Mouse (Mus musculus) megakaryocyte, embryonic 14.5 days (primary cell): ENCODE data around the gene Hist2h2ac.

Source experiments
- FLI1 ChIP-seq: IDR thresholded peaks from 2 replicates; pipeline ENCODE4 v1.6.1; 2012; ENCODE audit warnings: low read length, inconsistent platforms, mixed read lengths
- GATA1 ChIP-seq: IDR thresholded peaks from 3 replicates; pipeline ENCODE4 v1.6.1; 2012; ENCODE audit warnings: mixed read lengths, low read length, inconsistent platforms, borderline replicate concordance

DNA sequence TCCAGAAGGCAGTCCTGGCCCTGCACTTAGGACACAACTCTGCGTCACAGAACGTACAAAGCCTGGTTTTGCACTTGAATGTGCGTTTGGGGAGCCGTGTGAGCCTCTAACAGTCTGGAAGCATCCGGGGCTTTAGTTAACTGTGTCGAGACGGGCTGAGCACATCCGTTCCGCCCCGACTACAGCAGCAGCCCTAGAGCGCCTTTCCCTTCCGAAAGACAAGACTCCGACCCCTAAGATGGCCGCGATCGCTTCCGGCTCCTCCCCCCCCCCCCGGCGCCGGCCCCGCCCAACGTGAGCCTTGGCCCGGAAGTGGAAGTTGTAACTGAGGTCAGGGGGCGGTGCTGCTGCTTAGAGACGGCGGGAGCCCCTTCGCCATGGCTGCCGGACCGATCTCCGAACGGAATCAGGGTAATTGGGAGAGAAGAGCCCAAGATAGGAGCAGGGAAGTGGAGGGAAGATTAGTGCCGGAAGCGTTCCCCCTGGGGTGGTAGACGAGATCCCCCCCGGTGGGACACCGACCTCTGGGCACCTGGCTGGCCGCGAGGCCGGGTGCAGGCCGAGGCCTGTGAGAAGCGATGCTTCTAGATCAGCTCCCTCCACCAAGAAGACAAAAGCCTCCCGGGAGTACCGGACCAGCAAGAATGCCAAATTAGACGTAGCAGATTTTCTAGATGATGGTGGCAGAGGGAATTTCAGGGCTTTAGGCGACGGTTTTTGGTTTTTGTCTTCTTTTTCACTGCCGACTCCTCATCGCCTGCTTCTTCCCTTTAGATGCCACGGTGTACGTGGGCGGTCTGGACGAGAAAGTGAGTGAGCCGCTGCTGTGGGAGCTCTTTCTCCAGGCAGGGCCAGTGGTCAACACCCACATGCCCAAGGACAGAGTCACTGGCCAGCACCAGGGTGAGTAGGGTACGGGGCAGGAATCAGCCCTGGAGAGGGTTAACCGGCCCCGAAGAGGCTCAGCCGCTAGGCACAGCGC, 48.2 kb downstream of the Hist2h2ac start, which contains the start of gene Sf3b4:
- TF ChIP-seq FLI1 (no peak), GATA1 (no peak)
